Mouse (Mus musculus) retina, postnatal 1 day (tissue): ENCODE results near the gene Wwc2.
"Not testable (repeated sequence)": the region's sequence is repeated elsewhere in the genome, so short reads cannot be mapped to it uniquely, and the experiment has no call there.

Experiments
- DNase-seq: peaks from one replicate; pipeline ENCODE4 v3.0.0-alpha.2; 2012

The Wwc2 gene

DNA sequence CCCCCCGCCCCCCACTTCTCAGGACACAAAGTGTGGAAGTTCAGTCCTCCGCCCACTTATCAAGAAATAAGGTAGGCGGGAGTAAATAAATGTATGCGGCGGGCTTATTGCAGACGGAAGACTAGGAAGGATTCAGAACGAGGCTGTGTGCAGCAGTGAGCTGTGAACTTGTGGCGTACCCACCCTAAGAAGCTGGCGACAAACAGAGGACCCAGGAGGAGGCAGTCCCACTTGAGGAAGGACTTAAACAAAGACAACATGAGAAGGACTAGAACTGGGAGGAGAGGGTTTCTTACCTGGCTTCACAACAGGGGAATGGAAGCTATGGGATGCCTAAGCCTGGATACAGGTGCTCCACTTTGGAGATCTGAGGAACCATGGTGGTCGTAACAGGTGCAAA, 147.1 kb downstream of the Wwc2 start:
- no peak for DNase-seq

- DNase-seq, result peak; percentile 41
Measured at GRCm38 (mm10) chr8:47843063-47843462, 147.7 kb downstream of the Wwc2 start.

- DNase-seq, result no peak
Measured at GRCm38 (mm10) chr8:47833944-47834343, 156.8 kb downstream of the Wwc2 start.

DNA sequence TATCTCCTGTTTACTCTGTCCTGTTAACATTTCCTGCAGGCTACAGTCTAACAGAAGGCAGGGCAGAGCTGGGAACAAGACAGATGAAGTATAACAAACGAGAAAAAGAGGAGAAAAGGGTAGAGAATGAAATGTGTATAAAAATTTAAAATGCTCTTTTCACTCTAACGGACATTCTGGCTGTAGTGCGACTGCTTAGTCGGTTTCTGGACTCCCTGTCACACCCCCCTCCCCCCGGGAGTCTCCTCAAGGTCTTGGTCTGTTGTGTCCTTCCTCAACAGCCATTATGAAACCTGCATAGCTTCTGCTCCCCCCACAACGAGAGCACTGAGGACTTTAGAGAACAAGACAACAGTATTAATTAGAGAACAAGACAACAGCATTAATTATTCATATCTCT, 158.1 kb downstream of the Wwc2 start:
- DNase-seq, result no peak

DNA sequence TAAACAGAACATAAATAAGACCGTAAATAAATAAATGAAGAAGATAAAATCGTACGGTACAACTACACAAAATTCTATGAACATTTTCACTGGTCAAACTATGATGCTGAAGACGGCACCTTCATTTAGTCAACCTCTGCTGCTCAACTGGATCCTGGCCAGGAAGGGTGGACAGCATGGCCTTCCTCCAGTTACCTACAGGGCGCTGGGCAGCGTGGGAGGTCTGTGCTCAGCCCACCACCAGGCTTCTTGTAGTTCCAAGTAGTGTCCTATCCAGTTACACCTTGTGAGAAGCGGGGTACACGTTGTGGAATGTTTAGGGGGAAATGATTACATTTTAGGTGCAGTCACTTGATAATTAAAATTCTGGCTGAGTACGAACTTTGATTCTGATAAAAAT, 163.8 kb downstream of the Wwc2 start:
- no peak for DNase-seq

- no peak for DNase-seq
Measured at GRCm38 (mm10) chr8:47825596-47825995, 165.1 kb downstream of the Wwc2 start.

DNA sequence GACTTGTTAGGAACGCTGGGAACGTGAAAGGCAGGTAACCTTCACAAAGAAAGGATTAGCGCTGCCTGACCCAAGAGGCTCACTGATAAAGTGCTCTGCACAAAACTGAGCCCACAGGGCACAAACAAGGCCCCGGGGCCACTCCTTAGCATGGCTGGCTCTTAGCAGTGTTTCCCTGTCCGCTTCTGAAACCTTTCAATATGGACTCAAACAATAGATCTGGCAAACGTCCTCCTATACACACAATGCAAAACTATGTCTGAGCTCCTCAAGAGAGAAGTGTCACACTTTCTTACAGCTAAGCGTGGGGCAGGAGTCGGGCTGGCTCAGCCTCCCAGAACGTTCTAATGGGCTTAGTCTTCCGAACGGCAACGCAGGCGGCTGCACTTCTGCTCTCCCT, 166.5 kb downstream of the Wwc2 start, which contains the start of gene Cldn22:
TSS of gene Cldn22 (plus strand) at position 301 of the 400 bp plus-strand sequence.
- no peak for DNase-seq

- DNase-seq, result no peak
Measured at GRCm38 (mm10) chr8:47823777-47824176, 166.9 kb downstream of the Wwc2 start.

- not testable (repeated sequence) for DNase-seq
Measured at GRCm38 (mm10) chr8:47822541-47822940, 168.2 kb downstream of the Wwc2 start.

- no peak for DNase-seq
Measured at GRCm38 (mm10) chr8:47821843-47822242, 168.9 kb downstream of the Wwc2 start, which contains the start of gene Cldn24. Gene Cldn24 (plus strand): TSS chr8:47822143.

DNA sequence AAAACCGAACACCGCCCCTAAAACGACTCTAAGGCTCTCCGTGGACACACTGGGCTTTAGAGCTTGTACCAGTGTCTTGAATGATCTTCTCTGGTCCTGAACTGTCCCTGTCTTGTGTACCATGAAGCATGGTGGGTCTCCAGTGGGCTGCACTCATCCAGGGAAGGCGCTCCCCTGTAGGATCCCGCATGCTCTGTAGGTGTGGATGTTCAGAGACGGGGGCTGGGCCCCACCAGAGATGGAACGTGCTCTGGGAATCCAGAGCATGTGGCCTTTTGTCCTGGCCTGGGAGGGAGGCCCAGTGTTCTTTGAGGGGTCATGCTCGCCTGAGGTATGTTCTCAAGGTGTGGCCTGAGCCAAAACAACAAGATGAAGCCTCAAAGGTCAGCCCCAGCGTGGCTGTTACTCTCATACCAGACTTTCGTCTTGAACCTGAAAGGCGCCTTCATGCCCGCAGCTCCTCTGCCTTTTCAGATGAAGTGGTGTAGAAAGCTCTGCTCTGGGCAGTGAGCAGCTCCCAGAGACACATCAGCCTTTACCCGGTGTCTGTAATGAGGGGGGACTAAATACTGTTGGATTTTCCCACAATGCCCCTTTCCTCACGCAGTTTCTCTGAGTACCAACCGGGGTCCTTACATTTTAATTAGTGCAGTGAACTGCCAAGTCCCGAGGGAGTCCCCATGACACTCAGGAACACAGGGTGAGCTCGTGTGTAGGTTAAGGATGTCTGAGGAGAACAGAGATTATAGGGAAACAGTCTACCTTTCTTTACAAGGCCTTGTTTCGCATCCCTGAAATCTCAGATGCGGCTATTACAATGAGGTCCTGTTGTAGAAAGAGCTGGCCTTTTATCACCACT, 169.6 kb downstream of the Wwc2 start:
- DNase-seq, result peak; percentile 25

- DNase-seq, result no peak
Measured at GRCm38 (mm10) chr8:47819034-47819433, 171.7 kb downstream of the Wwc2 start.

DNA sequence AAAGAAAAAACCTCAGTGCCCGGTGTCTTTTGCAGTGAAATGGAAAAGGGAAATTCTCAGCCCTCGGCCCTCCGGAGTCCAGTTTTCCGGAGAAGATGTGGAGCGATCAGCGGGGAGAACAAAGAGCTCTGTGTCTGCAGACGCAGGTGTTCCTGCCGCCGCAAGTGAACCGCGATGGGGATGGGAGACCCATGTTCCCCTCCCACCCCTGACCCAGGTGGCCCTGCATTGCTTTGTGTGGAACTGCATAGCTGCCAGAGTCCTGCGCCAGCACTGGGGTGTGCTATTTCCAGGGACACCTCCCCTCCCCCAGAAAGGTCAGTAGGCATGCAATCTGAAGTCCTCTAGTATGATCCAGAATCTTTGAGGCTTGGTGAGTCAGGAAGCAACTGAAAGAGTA, 179.5 kb downstream of the Wwc2 start:
- peak; percentile 53 for DNase-seq

- DNase-seq, result no peak
Measured at GRCm38 (mm10) chr8:47810666-47811015, 180.1 kb downstream of the Wwc2 start.

- no peak for DNase-seq
Measured at GRCm38 (mm10) chr8:47809970-47810665, 180.6 kb downstream of the Wwc2 start.

GRCm38 (mm10) chr8:47804262-47804661, 186.5 kb downstream of the Wwc2 start:
- DNase-seq, result no peak

DNA sequence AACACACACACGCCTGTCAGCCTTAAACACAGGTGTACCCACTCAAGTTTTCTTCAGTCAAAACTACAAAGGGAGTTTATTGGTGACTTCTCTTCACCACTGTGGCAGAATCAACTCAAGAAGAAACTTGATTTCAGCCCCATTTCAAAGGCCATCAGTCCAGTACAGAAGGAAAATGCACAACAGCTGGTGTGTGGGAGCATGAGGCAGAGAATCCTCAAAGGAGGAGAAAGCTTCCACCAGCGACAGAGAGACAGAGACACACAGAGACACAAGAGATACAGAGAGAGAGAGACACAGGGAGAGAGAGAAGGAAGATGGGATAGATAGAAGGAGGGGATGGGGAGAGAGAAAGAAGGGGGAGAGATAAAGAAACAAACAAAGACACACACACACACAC, 188.4 kb downstream of the Wwc2 start:
- DNase-seq, result no peak

DNA sequence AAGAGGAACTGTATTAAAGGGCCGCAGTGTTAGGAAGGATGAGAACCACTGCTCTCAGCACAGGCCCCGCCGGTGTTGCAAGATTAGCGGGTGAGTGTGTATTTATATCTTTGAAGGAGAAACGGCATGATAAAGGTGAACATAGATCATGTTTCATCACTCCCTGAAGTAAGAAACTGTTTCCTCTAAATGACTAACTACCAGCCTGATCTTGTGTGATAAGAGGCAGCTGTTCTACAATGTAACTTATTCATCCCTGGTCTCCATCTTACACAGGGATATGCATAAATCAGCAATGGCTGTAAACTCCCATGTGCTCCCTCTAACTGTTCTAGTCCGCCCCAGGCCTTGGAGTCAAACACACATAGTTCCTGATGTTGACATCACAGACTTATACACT, 191.3 kb downstream of the Wwc2 start:
- DNase-seq, result no peak

DNA sequence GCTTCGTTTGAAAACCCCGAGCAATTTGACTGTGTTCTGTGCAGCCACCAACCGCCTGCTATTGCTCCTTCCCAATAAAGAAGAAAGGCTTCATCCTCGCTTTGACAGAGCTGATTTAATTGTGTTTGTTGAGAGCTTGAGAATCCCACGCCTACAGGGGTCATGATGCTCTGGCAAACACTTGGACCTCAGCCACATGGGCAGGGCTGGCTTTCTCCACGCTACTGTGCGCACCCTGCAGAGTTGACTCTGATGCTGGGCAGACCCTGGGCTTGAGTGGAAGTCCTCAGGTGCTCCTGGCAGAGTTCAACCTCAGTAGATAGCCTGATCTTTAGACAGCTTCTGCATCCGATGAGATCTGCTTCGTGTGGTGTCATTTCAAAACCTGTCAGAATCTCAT, 198.7 kb downstream of the Wwc2 start:
- peak; percentile 47 for DNase-seq

DNA sequence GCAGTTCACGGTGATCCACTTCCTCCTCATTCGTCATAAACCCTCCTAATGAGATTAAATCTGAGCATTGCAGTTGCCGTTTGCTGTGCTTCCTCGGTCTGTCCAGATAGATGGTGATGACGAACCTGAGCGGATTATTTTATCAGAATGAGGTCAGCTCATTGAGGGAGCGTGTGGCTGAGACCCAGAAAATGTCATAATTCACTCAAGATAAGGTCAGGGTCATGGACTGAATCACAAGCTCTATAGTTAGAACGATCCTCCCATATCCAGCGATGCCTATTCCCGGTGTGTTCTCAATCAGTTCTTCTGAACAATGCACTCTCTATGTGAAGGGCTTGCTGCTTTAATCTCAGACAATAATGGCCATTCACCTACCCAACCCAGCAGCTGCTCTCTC, 203.0 kb downstream of the Wwc2 start:
- peak; percentile 89 for DNase-seq

DNA sequence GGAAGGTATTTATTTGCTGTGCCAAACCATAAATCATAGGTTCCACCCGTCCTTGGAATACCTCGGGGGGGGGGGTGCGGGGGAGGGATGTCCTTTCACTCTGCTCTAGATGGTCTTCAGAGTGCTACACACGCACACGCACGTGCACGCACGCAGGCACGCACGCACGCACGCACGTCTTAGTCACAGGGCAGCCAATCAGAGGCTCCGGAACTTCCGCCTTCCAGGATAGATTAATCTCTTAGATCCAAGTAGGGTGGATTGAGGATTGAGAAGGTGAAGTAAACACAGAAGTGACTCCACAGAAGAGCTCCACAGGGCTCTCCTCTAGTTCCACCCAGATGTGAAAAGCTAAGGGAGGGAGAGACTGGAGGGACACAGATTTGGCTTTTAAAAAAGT, 204.4 kb downstream of the Wwc2 start:
- no peak for DNase-seq

GRCm38 (mm10) chr8:47784436-47784835, 206.3 kb downstream of the Wwc2 start:
- no peak for DNase-seq

- DNase-seq, result no peak
Measured at GRCm38 (mm10) chr8:47783944-47784343, 206.8 kb downstream of the Wwc2 start.

GRCm38 (mm10) chr8:47783544-47783943, 207.2 kb downstream of the Wwc2 start:
- DNase-seq, result no peak
